Mouse (Mus musculus) liver, postnatal 0 days (tissue): ENCODE data around the gene Lrch4.

Experiments
- CTCF ChIP-seq: sonication (generic); IDR thresholded peaks from 2 replicates; pipeline ENCODE4 v1.5.1; 2016; ENCODE audit warnings: antibody characterized with exemption, low read depth
- EP300 ChIP-seq: IDR thresholded peaks from 2 replicates; pipeline ENCODE4 v1.6.1; 2016; ENCODE audit warnings: antibody characterized with exemption, low read depth, mild to moderate bottlenecking

GRCm38 (mm10) chr5:137611245-137611602 lies 17.7 kb upstream of the Lrch4 start:
- TF ChIP-seq CTCF (no peak), EP300 (no peak)
